Mouse (Mus musculus) embryonic facial prominence, embryonic 11.5 days (tissue): ENCODE results near the gene Apeh. TPM values are rescaled to one million over a fixed set of nuclear protein-coding genes. Genes with fewer than 3 reads are reported as not detected.
A peak's percentile ranks its signal among the peaks of the same experiment; 100 is the strongest.

Source experiments
- ATAC-seq: fragments of 200-750 bp; cut with Nextera tagmentation; replicated peaks from 2 replicates; pipeline ENCODE4 v1.8.0; 2017; ENCODE audit warnings: low read depth; ENCODE audit not compliant: insufficient number of reproducible peaks, low FRiP score, low TSS enrichment
- DNase-seq: peaks from one replicate; pipeline ENCODE4 v3.0.0-alpha.2; 2015; ENCODE audit warnings: low spot score
- H3K27ac ChIP-seq: fragments of 300-500 bp; sonication (generic); replicated peaks from 2 replicates; pipeline ENCODE4 v1.5.1; 2014; ENCODE audit warnings: mild to moderate bottlenecking, low read depth, low read length, control low read depth
- H3K27me3 ChIP-seq: fragments of 300-500 bp; sonication (generic); 2 replicates; pipeline ENCODE4 v1.6.1; 2014; ENCODE audit warnings: mild to moderate bottlenecking, low read length, moderate library complexity, mixed read lengths; ENCODE audit not compliant: control insufficient read depth, insufficient read depth
- H3K36me3 ChIP-seq: fragments of 300-500 bp; sonication (generic); replicated peaks from 2 replicates; pipeline ENCODE4 v1.6.1; 2014; ENCODE audit warnings: low read depth, mild to moderate bottlenecking, low read length, moderate library complexity, mixed read lengths; ENCODE audit not compliant: control insufficient read depth, insufficient read depth
- H3K4me1 ChIP-seq: fragments of 300-500 bp; sonication (generic); 2 replicates; pipeline ENCODE4 v1.6.1; 2014; ENCODE audit warnings: low read length, mixed read lengths; ENCODE audit not compliant: control insufficient read depth, insufficient read depth
- H3K4me2 ChIP-seq: fragments of 300-500 bp; sonication (generic); 2 replicates; pipeline ENCODE4 v1.6.1; 2014; ENCODE audit warnings: low read depth, mild to moderate bottlenecking, control low read depth, low read length, moderate library complexity
- H3K4me3 ChIP-seq: fragments of 300-500 bp; sonication (generic); 2 replicates; pipeline ENCODE4 v1.5.1; 2014; ENCODE audit warnings: low read depth, low read length, control low read depth
- H3K9ac ChIP-seq: fragments of 300-500 bp; sonication (generic); replicated peaks from 2 replicates; pipeline ENCODE4 v1.6.1; 2014; ENCODE audit warnings: mild to moderate bottlenecking, control low read depth, low read length
- H3K9me3 ChIP-seq: fragments of 300-500 bp; sonication (generic); replicated peaks from 2 replicates; pipeline ENCODE4 v1.6.1; 2016; ENCODE audit warnings: mild to moderate bottlenecking, low read length, inconsistent platforms, mixed read lengths; ENCODE audit not compliant: control insufficient read depth
- WGBS: fragments of 180-500 bp; shearing (Covaris S2); extraction: QIAGEN DNeasy Blood & Tissue Kit; methylation state at CpG from one replicate; pipeline ENCODE4 v1.1.7; 2014; 5-methylcytosine and 5-hydroxymethylcytosine counted together
- polyA plus RNA-seq: library from polyadenylated mRNA; unstranded; fragments of >200 nt; fragmentation: Nextera tagmentation; extraction: Ambion mirVana; gene quantifications from 2 replicates; pipeline ENCODE4 v1.2.1, GENCODE M21; 2014

Apeh gene
- polyA plus RNA-seq, 1 experiment from 2014 or later: 45.3 TPM

GRCm38 (mm10) chr9:108056361-108057261 is 37.8 kb downstream of the Apeh start:
- no peak for ATAC-seq
- H3K9me3 ChIP-seq: no peaks in the 10 kb centered on the region
- H3K9ac ChIP-seq: no peak overlapping the region
- no peak overlapping the region for H3K4me2 ChIP-seq
- no peaks in the 10 kb centered on the region; the same call in 1 of the 2 replicates for H3K36me3 ChIP-seq
- H3K27ac ChIP-seq: no peak overlapping the region
- DNase-seq: no peak
- H3K27me3 ChIP-seq: no peaks in the 10 kb centered on the region
- H3K4me3 ChIP-seq: no peak overlapping the region
- WGBS: 75% methylated on average over 28 of the region's 28 CpGs
- H3K4me1 ChIP-seq: no peaks in the 10 kb centered on the region

GRCm38 (mm10) chr9:108055661-108056237 is 38.7 kb downstream of the Apeh start:
- no peaks in the 10 kb centered on the region for H3K27me3 ChIP-seq
- no peak overlapping the region for H3K4me2 ChIP-seq
- 80% methylated on average over 6 of the region's 6 CpGs for whole genome bisulfite sequencing
- no peaks in the 10 kb centered on the region for H3K9me3 ChIP-seq
- no peak overlapping the region for H3K9ac ChIP-seq
- H3K4me3 ChIP-seq: no peak overlapping the region
- DNase-seq: no peak
- no peaks in the 10 kb centered on the region; the same call in 1 of the 2 replicates for H3K36me3 ChIP-seq
- H3K4me1 ChIP-seq: no peaks in the 10 kb centered on the region
- ATAC-seq: no peak
- H3K27ac ChIP-seq: no peak overlapping the region

- H3K4me1 ChIP-seq: no peaks in the 10 kb centered on the region
- H3K4me2 ChIP-seq: no peak overlapping the region
- H3K27me3 ChIP-seq: no peaks in the 10 kb centered on the region
- H3K4me3 ChIP-seq: no peak overlapping the region
- H3K9me3 ChIP-seq: no peaks in the 10 kb centered on the region
- ATAC-seq: no peak
- no peak overlapping the region for H3K27ac ChIP-seq
- H3K9ac ChIP-seq: no peak overlapping the region
- DNase-seq: no peak
- H3K36me3 ChIP-seq: no peaks in the 10 kb centered on the region; the same call in 1 of the 2 replicates
- 88% methylated on average over 1 of the region's 1 CpGs for WGBS
Observed at GRCm38 (mm10) chr9:108055061-108055460, 39.3 kb downstream of the Apeh start.

- H3K4me2 ChIP-seq: no peak overlapping the region
- WGBS: 90% methylated on average over 22 of the region's 22 CpGs
- DNase-seq (no peak), ATAC-seq (no peak)
- H3K4me1 ChIP-seq: no peaks in the 10 kb centered on the region
- no peaks in the 10 kb centered on the region for H3K27me3 ChIP-seq
- H3K27ac ChIP-seq: no peak overlapping the region
- H3K4me3 ChIP-seq: no peak overlapping the region
- H3K9ac ChIP-seq: no peak overlapping the region
- H3K36me3 ChIP-seq: no peaks in the 10 kb centered on the region; the same call in 1 of the 2 replicates
- H3K9me3 ChIP-seq: no peaks in the 10 kb centered on the region
Observed at GRCm38 (mm10) chr9:108054331-108055040, 39.9 kb downstream of the Apeh start.

- Histone ChIP-seq H3K4me2 (no peak overlapping the region), H3K4me3 (no peak overlapping the region), H3K4me1 (no peaks in the 10 kb centered on the region), H3K9me3 (no peaks in the 10 kb centered on the region), H3K36me3 (no peaks in the 10 kb centered on the region; the same call in 1 of the 2 replicates), H3K27ac (no peak overlapping the region), H3K9ac (no peak overlapping the region), H3K27me3 (no peaks in the 10 kb centered on the region)
- WGBS: 93% methylated on average over 15 of the region's 15 CpGs
- DNase-seq: no peak
- ATAC-seq: no peak
Observed at GRCm38 (mm10) chr9:108053665-108054225, 40.7 kb downstream of the Apeh start.

- Histone ChIP-seq H3K4me3 (no peak within 1 kb of the TSS), H3K9ac (no peak within 1 kb of the TSS; the same call in 1 of the 2 replicates), H3K9me3 (no peaks in the 10 kb centered on the region), H3K27me3 (no peaks in the 10 kb centered on the region), H3K27ac (no peak within 1 kb of the TSS), H3K4me1 (no peaks in the 10 kb centered on the region), H3K4me2 (no peak within 1 kb of the TSS; the same call in 1 of the 2 replicates), H3K36me3 (no peaks in the 10 kb centered on the region; the same call in 1 of the 2 replicates)
- ATAC-seq (peak; percentile 16; the same call in 1 of the 2 replicates), DNase-seq (peak; percentile 98)
- WGBS: 56% methylated on average over 20 of the region's 20 CpGs
Observed at GRCm38 (mm10) chr9:108052885-108053664, 41.3 kb downstream of the Apeh start, which contains the start of gene Amigo3. Gene Amigo3, plus strand, starts transcription at chr9:108053159.

GRCm38 (mm10) chr9:108052411-108052810 is 42.0 kb downstream of the Apeh start:
- Histone ChIP-seq H3K27ac (no peak overlapping the region), H3K4me3 (no peak overlapping the region), H3K9me3 (no peaks in the 10 kb centered on the region), H3K27me3 (no peaks in the 10 kb centered on the region), H3K9ac (no peak overlapping the region; the same call in 1 of the 2 replicates), H3K4me2 (no peak overlapping the region; the same call in 1 of the 2 replicates), H3K4me1 (no peaks in the 10 kb centered on the region), H3K36me3 (no peaks in the 10 kb centered on the region; the same call in 1 of the 2 replicates)
- no peak for DNase-seq
- no peak for ATAC-seq
- 70% methylated on average over 7 of the region's 7 CpGs for WGBS
